Mouse (Mus musculus): ENCODE results near the gene Gm12184.

GRCm38 (mm10) chr11:48815851-48816250, 10.6 kb downstream of the Gm12184 start:
- no peak for TF ChIP-seq CTCF (IDR thresholded peaks at IDR 0.05; ENCODE audit: low read depth)
- TF ChIP-seq EP300 (IDR thresholded peaks at IDR 0.05; ENCODE audit: low read depth), result no peak

All from heart, postnatal 0 days (tissue).